Mouse (Mus musculus) kidney, adult 8-10 months (tissue): ENCODE data around the gene Rnpepl1.
"Not testable (repeated sequence)": the region's sequence is repeated elsewhere in the genome, so short reads cannot be mapped to it uniquely, and the experiment has no call there.

ENCODE experiments used
- DNase-seq, 2 experiments: peaks; one replicate each; pipeline ENCODE4 v3.0.0; 2022

Rnpepl1 gene

GRCm38 (mm10) chr1:92943219-92943989 lies 32.8 kb downstream of the Rnpepl1 start:
- no peak for DNase-seq

- no peak for DNase-seq
Measured at GRCm38 (mm10) chr1:92947966-92948365, 37.4 kb downstream of the Rnpepl1 start.

GRCm38 (mm10) chr1:92949426-92949825 lies 38.8 kb downstream of the Rnpepl1 start:
- DNase-seq = no peak

- DNase-seq = no peak
Measured at GRCm38 (mm10) chr1:92950607-92951006, 40.0 kb downstream of the Rnpepl1 start, which contains the start of gene Gpr35. Gene Gpr35 (plus strand): TSS chr1:92950865.

GRCm38 (mm10) chr1:92953641-92954040 lies 43.1 kb downstream of the Rnpepl1 start:
- DNase-seq = no peak

- peak; percentile 47 to 83 for DNase-seq
Measured at GRCm38 (mm10) chr1:92956571-92957335, 46.2 kb downstream of the Rnpepl1 start.

GRCm38 (mm10) chr1:92958999-92959398 lies 48.4 kb downstream of the Rnpepl1 start:
- DNase-seq = no peak

- DNase-seq = not testable (repeated sequence)
Measured at GRCm38 (mm10) chr1:92970791-92971190, 60.2 kb downstream of the Rnpepl1 start.

- DNase-seq = no peak
Measured at GRCm38 (mm10) chr1:92971879-92972795, 61.6 kb downstream of the Rnpepl1 start.

- no peak for DNase-seq
Measured at GRCm38 (mm10) chr1:92972854-92973253, 62.3 kb downstream of the Rnpepl1 start.
